Mouse (Mus musculus) CH12.LX (cell line): Measurements from ENCODE around the gene Akap8. TPM values are rescaled to one million over a fixed set of nuclear protein-coding genes. Genes with fewer than 3 reads are reported as not detected.

Experiments
- DNase-seq: peaks from one replicate; pipeline ENCODE4 v3.0.0-alpha.2; 2013; ENCODE audit errors: extremely low read depth
- H3K27ac ChIP-seq: 2 replicates; pipeline ENCODE4 v1.5.1; 2012; ENCODE audit warnings: low read depth, mild to moderate bottlenecking, control low read depth, moderate library complexity; ENCODE audit not compliant: insufficient read depth
- H3K27me3 ChIP-seq: replicated peaks from 2 replicates; pipeline ENCODE3; 2012; ENCODE audit warnings: inconsistent platforms
- H3K36me3 ChIP-seq, 2 experiments: replicated peaks in 1 of 2; 2 replicates each; pipeline versions ENCODE3 to v1.6.1; 2012; ENCODE audit warnings: inconsistent platforms in 1 of 2, low read length in 1 of 2, mild to moderate bottlenecking in 1 of 2, mixed read lengths in 1 of 2, moderate library complexity in 1 of 2; ENCODE audit not compliant: control insufficient read depth in 1 of 2, insufficient read depth in 1 of 2
- H3K4me1 ChIP-seq, 2 experiments: 2 replicates each; pipeline ENCODE4 v1.6.1; 2012; ENCODE audit warnings: inconsistent platforms in 1 of 2, moderate library complexity in 1 of 2; ENCODE audit not compliant: insufficient read depth in 2 of 2, control insufficient read depth in 1 of 2
- H3K4me2 ChIP-seq: 2 replicates; pipeline ENCODE4 v1.6.1; 2012; ENCODE audit warnings: low read depth, mild to moderate bottlenecking, control low read depth; ENCODE audit not compliant: poor library complexity, insufficient read depth, severe bottlenecking
- H3K4me3 ChIP-seq, 3 experiments: fragments of 150-350 bp in 1 of 3; sonication (generic) in 1 of 3; replicated peaks in 1 of 3; 2 replicates each; pipeline versions ENCODE3 to v1.5.1; 2011 to 2012; ENCODE audit warnings: low read depth in 2 of 3, low read length in 2 of 3, mild to moderate bottlenecking in 2 of 3, moderate library complexity in 2 of 3, control low read depth in 1 of 3, improper control_type of control experiment in 1 of 3, inconsistent platforms in 1 of 3, mixed read lengths in 1 of 3; ENCODE audit not compliant: poor library complexity in 1 of 3
- H3K79me2 ChIP-seq: replicated peaks from 2 replicates; pipeline ENCODE4 v1.6.1; 2012; ENCODE audit warnings: mild to moderate bottlenecking, moderate library complexity; ENCODE audit not compliant: control insufficient read depth, poor library complexity, insufficient read depth, severe bottlenecking; ENCODE audit errors: extremely low read depth
- H3K9ac ChIP-seq: 2 replicates; pipeline ENCODE4 v1.6.1; 2012; ENCODE audit warnings: low read depth, mild to moderate bottlenecking, control low read depth, moderate library complexity; ENCODE audit not compliant: insufficient read depth
- H3K9me3 ChIP-seq: replicated peaks from 2 replicates; pipeline ENCODE3; 2012; ENCODE audit warnings: low read length, inconsistent platforms, mixed read lengths
- BHLHE40 ChIP-seq: IDR thresholded peaks from 2 replicates; pipeline ENCODE4 v1.6.1; 2011; ENCODE audit warnings: mild to moderate bottlenecking, low read depth, low read length, improper control_type of control experiment
- CHD2 ChIP-seq: IDR thresholded peaks from 2 replicates; pipeline ENCODE4 v1.6.1; 2011; ENCODE audit warnings: low read length, improper control_type of control experiment
- CTCF ChIP-seq, 2 experiments: IDR thresholded peaks in 1 of 2; conservative IDR thresholded peaks in 1 of 2; 2 replicates each; pipeline ENCODE4 v1.5.1; 2011 to 2012; ENCODE audit warnings: low read depth in 2 of 2, low read length in 2 of 2, improper control_type of control experiment in 1 of 2, inconsistent platforms in 1 of 2, mild to moderate bottlenecking in 1 of 2, moderate library complexity in 1 of 2
- ETS1 ChIP-seq: conservative IDR thresholded peaks from 2 replicates; pipeline ENCODE4 v1.6.1; 2012; ENCODE audit warnings: low read depth, mild to moderate bottlenecking, inconsistent platforms, low read length, improper control_type of control experiment, moderate library complexity
- IRF4 ChIP-seq: IDR thresholded peaks from 2 replicates; pipeline ENCODE4 v1.6.1; 2014; ENCODE audit warnings: low read depth, mild to moderate bottlenecking, inconsistent platforms, low read length, improper control_type of control experiment
- JUN ChIP-seq: IDR thresholded peaks from 2 replicates; pipeline ENCODE4 v1.6.1; 2011; ENCODE audit warnings: low read depth, mild to moderate bottlenecking, low read length, improper control_type of control experiment, moderate library complexity; ENCODE audit not compliant: insufficient read depth
- JUND ChIP-seq: conservative IDR thresholded peaks from 2 replicates; pipeline ENCODE4 v1.6.1; 2011; ENCODE audit warnings: low read depth, low read length, improper control_type of control experiment
- NELFE ChIP-seq: IDR thresholded peaks from 2 replicates; pipeline ENCODE4 v1.6.1; 2011; ENCODE audit warnings: low read depth, low read length, improper control_type of control experiment
- PAX5 ChIP-seq: IDR thresholded peaks from 2 replicates; pipeline ENCODE4 v1.6.1; 2012; ENCODE audit warnings: low read length, inconsistent platforms, mixed read lengths
- SIN3A ChIP-seq: IDR thresholded peaks from 2 replicates; pipeline ENCODE4 v1.6.1; 2012; ENCODE audit warnings: low read length, improper control_type of control experiment, inconsistent platforms
- TBP ChIP-seq: conservative IDR thresholded peaks from 2 replicates; pipeline ENCODE4 v1.6.1; 2011; ENCODE audit warnings: low read depth, low read length, improper control_type of control experiment
- TCF12 ChIP-seq: IDR thresholded peaks from 2 replicates; pipeline ENCODE4 v1.6.1; 2014; ENCODE audit warnings: low read depth, mild to moderate bottlenecking, inconsistent platforms, low read length, improper control_type of control experiment
- UBTF ChIP-seq: IDR thresholded peaks from 2 replicates; pipeline ENCODE4 v1.6.1; 2012; ENCODE audit warnings: low read depth, mild to moderate bottlenecking, inconsistent platforms, low read length, improper control_type of control experiment, moderate library complexity
- USF1 ChIP-seq: IDR thresholded peaks from 2 replicates; pipeline ENCODE4 v1.6.1; 2014; ENCODE audit warnings: low read depth, mild to moderate bottlenecking, inconsistent platforms, low read length, improper control_type of control experiment
- ZMIZ1 ChIP-seq: IDR thresholded peaks from 2 replicates; pipeline ENCODE4 v1.6.1; 2012; ENCODE audit warnings: low read depth, mild to moderate bottlenecking, inconsistent platforms, low read length, improper control_type of control experiment
- dilution Hi-C: fragments of 300-500 bp; cut with MboI; formaldehyde crosslinking; loops from 2 replicates; pipeline ENCODE4 v1.14.3; 2020; ENCODE audit warnings: low sequenced_read_pairs; ENCODE audit not compliant: extremely low pct_unique_long_range_greater_than_20kb, extremely low pct_ligation_motif_present
- in situ Hi-C: fragments of 300-500 bp; cut with MboI; formaldehyde crosslinking; loops from 3 replicates; pipeline ENCODE4 v1.14.3; 2019; ENCODE audit warnings: low sequenced_read_pairs, low pct_ligation_motif_present, low pct_unique_long_range_greater_than_20kb, mixed read lengths
- polyA plus RNA-seq: library from polyadenylated mRNA; unstranded; fragments of >175 nt; gene quantifications from 2 replicates; pipeline ENCODE4 v1.2.1, GENCODE M21; 2012; ENCODE audit warnings: low read depth; ENCODE audit not compliant: insufficient read length
- total RNA-seq, 2 experiments: library from RNA; depleted of rRNA; stranded (reverse); fragments of 300-350 nt in 1 of 2; fragments of >200 nt in 1 of 2; gene quantifications; 2 replicates each; pipeline ENCODE4 v1.2.3; 2012 to 2014

The Akap8 gene
- total and polyA plus RNA-seq, 3 experiments: 62.5 to 146 (median 75.2) TPM

GRCm38 (mm10) chr17:32356766-32357760, 36.0 kb upstream of the Akap8 start:
- Histone ChIP-seq H3K4me2 (no peak overlapping the region), H3K27ac (no peak overlapping the region), H3K9ac (no peak overlapping the region), H3K27me3 (no peaks in the 10 kb centered on the region), H3K79me2 (peaks cover 3% of the 10 kb centered on the region; the same call in 1 of the 2 replicates), H3K9me3 (no peaks in the 10 kb centered on the region), H3K4me1 (peaks cover 0 to 1% of the 10 kb centered on the region in 2 experiments; a peak in 2 of 4 replicates), H3K36me3 (peaks cover 73 to 95% of the 10 kb centered on the region in 2 experiments), H3K4me3 (no peak overlapping the region)
- no peak for TF ChIP-seq PAX5
- TF ChIP-seq ETS1: no peak
- no peak for TF ChIP-seq CTCF (conservative IDR thresholded peaks at IDR 0.05 in 1 of 2, IDR thresholded peaks at IDR 0.05 in 1 of 2; ENCODE audit: low read depth in 2 of 2, low read length in 2 of 2)
- TF ChIP-seq TBP: no peak
- no peak for TF ChIP-seq SIN3A
- no peak for TF ChIP-seq UBTF
- TF ChIP-seq ZMIZ1: no peak
- no peak for TF ChIP-seq USF1
- no peak for TF ChIP-seq JUND
- TF ChIP-seq CHD2: no peak
- no peak for TF ChIP-seq JUN
- no peak for TF ChIP-seq BHLHE40
- in situ Hi-C loops: no loop called here
- DNase-seq: no peak
- dilution Hi-C loops: no loop called here

DNA sequence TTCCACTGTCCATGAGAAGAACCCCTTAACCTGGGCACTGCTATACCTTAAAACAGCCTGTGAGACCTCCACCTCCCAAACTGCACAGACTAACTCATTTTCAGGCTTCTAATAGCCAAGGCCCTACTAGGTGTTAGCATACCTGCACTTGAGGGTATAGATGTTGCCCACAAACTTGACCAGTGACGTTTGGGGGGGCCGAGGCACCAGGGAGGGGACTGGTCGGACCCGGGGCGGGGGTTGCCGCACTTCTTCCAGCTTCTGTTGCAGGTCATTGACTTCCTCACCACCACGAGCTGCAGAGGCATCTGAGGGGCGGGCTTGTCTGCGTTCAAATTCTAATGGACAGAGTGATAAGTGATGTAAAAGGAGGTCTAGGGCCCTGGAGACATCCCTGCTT, 35.2 kb upstream of the Akap8 start:
- no peak overlapping the region for H3K9ac ChIP-seq
- peaks cover 67 to 87% of the 10 kb centered on the region in 2 experiments for H3K36me3 ChIP-seq
- H3K4me1 ChIP-seq: peaks cover 0 to 2% of the 10 kb centered on the region in 2 experiments; a peak in 2 of 4 replicates
- no peak overlapping the region for H3K4me2 ChIP-seq
- DNase-seq: no peak
- no peak overlapping the region for H3K4me3 ChIP-seq
- H3K27me3 ChIP-seq: no peaks in the 10 kb centered on the region
- in situ Hi-C loops: no loop called here
- dilution Hi-C loops: no loop called here
- H3K27ac ChIP-seq: no peak overlapping the region
- no peaks in the 10 kb centered on the region for H3K79me2 ChIP-seq
- no peaks in the 10 kb centered on the region for H3K9me3 ChIP-seq
- no peak for TF ChIP-seq NELFE
- no peak for TF ChIP-seq TBP
- no peak for TF ChIP-seq TCF12
- TF ChIP-seq IRF4: no peak
